Mouse (Mus musculus): ENCODE data around the gene Hdgf. TPM values are rescaled to one million over a fixed set of nuclear protein-coding genes. Genes with fewer than 3 reads are reported as not detected.
A peak's percentile ranks its signal among the peaks of the same experiment; 100 is the strongest.

The Hdgf gene
- total and polyA plus RNA-seq, 3 experiments, result 199 to 468 (median 215) TPM

DNA sequence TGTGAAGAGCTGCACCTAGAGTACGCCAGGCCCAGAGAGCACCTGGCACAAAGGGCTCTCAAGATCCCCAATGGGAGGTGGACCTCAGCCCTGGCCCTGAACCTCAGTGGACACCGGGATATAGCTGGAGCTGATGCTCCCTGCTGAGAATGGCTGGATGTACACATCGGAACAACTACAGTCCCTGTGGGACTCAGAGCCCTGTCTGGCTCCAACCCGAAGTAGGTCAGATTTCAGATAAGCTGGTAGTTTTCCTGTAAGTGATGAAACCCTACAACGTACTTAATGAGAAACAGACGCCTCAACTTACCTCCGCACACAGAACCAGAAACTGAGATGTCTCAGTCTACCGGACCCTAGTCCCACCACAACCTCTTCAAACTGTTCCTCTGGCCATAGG lies 48.5 kb upstream of the Hdgf start:
- DNase-seq (ENCODE audit: extremely low read depth), result no peak
- no peaks in the 10 kb centered on the region for H3K9me3 ChIP-seq (replicated peaks; ENCODE audit: low read length)
- no peak overlapping the region for H3K27ac ChIP-seq (ENCODE audit: insufficient read depth, low read depth)
- in situ Hi-C loops (cut with MboI; ENCODE audit: low pct_ligation_motif_present, low pct_unique_long_range_greater_than_20kb, low sequenced_read_pairs), result loop anchor here (5.0 kb wide), 1 partner anchor 40 kb away; no protein-coding TSS in a partner anchor
- H3K27me3 ChIP-seq (replicated peaks), result no peaks in the 10 kb centered on the region
- H3K9ac ChIP-seq (ENCODE audit: insufficient read depth, low read depth), result no peak overlapping the region
- H3K4me2 ChIP-seq (ENCODE audit: insufficient read depth, low read depth, poor library complexity, severe bottlenecking), result no peak overlapping the region
- H3K4me3 ChIP-seq (replicated peaks in 1 of 3; ENCODE audit: low read depth in 2 of 3, low read length in 2 of 3, poor library complexity in 1 of 3), result no peak overlapping the region
- H3K4me1 ChIP-seq (ENCODE audit: control insufficient read depth in 1 of 2, insufficient read depth in 2 of 2), result peaks cover 0 to 4% of the 10 kb centered on the region in 2 experiments; a peak in 1 of 4 replicates
- H3K79me2 ChIP-seq (replicated peaks; ENCODE audit: control insufficient read depth, extremely low read depth, insufficient read depth, poor library complexity, severe bottlenecking), result no peaks in the 10 kb centered on the region
- dilution Hi-C loops (cut with MboI; ENCODE audit: extremely low pct_ligation_motif_present, extremely low pct_unique_long_range_greater_than_20kb, low sequenced_read_pairs), result no loop called here
- TF ChIP-seq E2F4 (IDR thresholded peaks at IDR 0.05; ENCODE audit: insufficient replicate concordance, low read depth, low read length), result no peak
- no peak for TF ChIP-seq ETS1 (conservative IDR thresholded peaks at IDR 0.05; ENCODE audit: low read depth, low read length)
- no peak for TF ChIP-seq BHLHE40 (IDR thresholded peaks at IDR 0.05; ENCODE audit: low read depth, low read length)
- TF ChIP-seq IRF4 (IDR thresholded peaks at IDR 0.05; ENCODE audit: low read depth, low read length), result no peak
- TF ChIP-seq JUND (conservative IDR thresholded peaks at IDR 0.05; ENCODE audit: low read depth, low read length), result no peak
- no peak for TF ChIP-seq UBTF (IDR thresholded peaks at IDR 0.05; ENCODE audit: low read depth, low read length)
- TF ChIP-seq MAZ (IDR thresholded peaks at IDR 0.05; ENCODE audit: low read depth, low read length), result no peak
- TF ChIP-seq CHD2 (IDR thresholded peaks at IDR 0.05; ENCODE audit: low read length), result no peak
- TF ChIP-seq RCOR1 (conservative IDR thresholded peaks at IDR 0.05; ENCODE audit: low read depth, low read length), result no peak
- TF ChIP-seq ZKSCAN1 (IDR thresholded peaks at IDR 0.05; ENCODE audit: borderline replicate concordance, low read depth, low read length), result no peak
- no peak for TF ChIP-seq PAX5 (IDR thresholded peaks at IDR 0.05; ENCODE audit: low read length)
- TF ChIP-seq SIN3A (IDR thresholded peaks at IDR 0.05; ENCODE audit: low read length), result no peak
- TF ChIP-seq GABPA (IDR thresholded peaks at IDR 0.05; ENCODE audit: insufficient replicate concordance, low read depth, low read length), result no peak
- TF ChIP-seq RAD21 (IDR thresholded peaks at IDR 0.05; ENCODE audit: low read depth, low read length), result no peak
- TF ChIP-seq JUN (IDR thresholded peaks at IDR 0.05; ENCODE audit: insufficient read depth, low read depth, low read length), result no peak
- TF ChIP-seq ZNF384 (IDR thresholded peaks at IDR 0.05; ENCODE audit: low read depth, low read length), result no peak
- TF ChIP-seq CHD1 (IDR thresholded peaks at IDR 0.05; ENCODE audit: low read depth, low read length), result no peak
- TF ChIP-seq MYC (IDR thresholded peaks at IDR 0.05; ENCODE audit: low read depth, low read length), result no peak
- TF ChIP-seq POLR2AphosphoS2 (IDR thresholded peaks at IDR 0.05; ENCODE audit: low read depth, low read length), result no peak
- TF ChIP-seq USF1 (IDR thresholded peaks at IDR 0.05; ENCODE audit: low read depth, low read length), result no peak
- peaks cover 68 to 97% of the 10 kb centered on the region in 2 experiments for H3K36me3 ChIP-seq (replicated peaks in 1 of 2; ENCODE audit: control insufficient read depth in 1 of 2, insufficient read depth in 1 of 2, low read length in 1 of 2)

DNA sequence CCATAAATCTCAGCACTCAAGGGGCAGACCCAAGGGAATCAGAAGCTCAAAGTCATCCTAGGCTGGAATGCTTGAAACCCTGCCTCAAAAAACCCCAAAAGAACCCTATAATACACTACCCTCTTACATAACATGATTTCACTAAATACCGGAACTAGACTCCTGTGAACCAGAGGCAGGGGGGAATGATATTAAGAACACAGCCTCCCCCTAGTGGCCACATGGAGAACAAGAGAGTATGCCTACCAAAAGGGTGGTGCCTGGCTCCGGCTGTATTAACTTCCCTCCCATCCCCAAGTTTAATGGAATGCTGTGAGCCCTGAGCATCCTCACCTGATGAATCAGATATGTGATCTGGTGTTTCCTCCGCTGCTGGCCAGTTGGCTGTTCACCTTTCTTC lies 46.3 kb upstream of the Hdgf start:
- Histone ChIP-seq H3K27me3 (replicated peaks) (no peaks in the 10 kb centered on the region), H3K4me3 (replicated peaks in 1 of 3; ENCODE audit: low read depth in 2 of 3, low read length in 2 of 3, poor library complexity in 1 of 3) (no peak overlapping the region), H3K4me2 (ENCODE audit: insufficient read depth, low read depth, poor library complexity, severe bottlenecking) (no peak overlapping the region), H3K9ac (ENCODE audit: insufficient read depth, low read depth) (no peak overlapping the region), H3K79me2 (replicated peaks; ENCODE audit: control insufficient read depth, extremely low read depth, insufficient read depth, poor library complexity, severe bottlenecking) (no peaks in the 10 kb centered on the region; the same call in 1 of the 2 replicates), H3K27ac (ENCODE audit: insufficient read depth, low read depth) (no peak overlapping the region), H3K9me3 (replicated peaks; ENCODE audit: low read length) (no peaks in the 10 kb centered on the region), H3K36me3 (replicated peaks in 1 of 2; ENCODE audit: control insufficient read depth in 1 of 2, insufficient read depth in 1 of 2, low read length in 1 of 2) (peaks cover 58 to 91% of the 10 kb centered on the region in 2 experiments), H3K4me1 (ENCODE audit: control insufficient read depth in 1 of 2, insufficient read depth in 2 of 2) (peaks cover 0 to 18% of the 10 kb centered on the region in 2 experiments; a peak in 2 of 4 replicates)
- peak; percentile 78 for DNase-seq (ENCODE audit: extremely low read depth)
- in situ Hi-C loops (cut with MboI; ENCODE audit: low pct_ligation_motif_present, low pct_unique_long_range_greater_than_20kb, low sequenced_read_pairs), result loop anchor here (5.0 kb wide), 1 partner anchor 43 kb away; no protein-coding TSS in a partner anchor
- dilution Hi-C loops (cut with MboI; ENCODE audit: extremely low pct_ligation_motif_present, extremely low pct_unique_long_range_greater_than_20kb, low sequenced_read_pairs), result no loop called here
- TF ChIP-seq KAT2A (IDR thresholded peaks at IDR 0.05; ENCODE audit: insufficient replicate concordance, low read length), result no peak
- TF ChIP-seq MAZ (IDR thresholded peaks at IDR 0.05; ENCODE audit: low read depth, low read length), result peak; percentile 58; the same call in 1 of the 2 replicates
- TF ChIP-seq ETS1 (conservative IDR thresholded peaks at IDR 0.05; ENCODE audit: low read depth, low read length), result no peak
- no peak for TF ChIP-seq ZNF384 (IDR thresholded peaks at IDR 0.05; ENCODE audit: low read depth, low read length)
- TF ChIP-seq ZMIZ1 (IDR thresholded peaks at IDR 0.05; ENCODE audit: low read depth, low read length), result no peak
- no peak for TF ChIP-seq RCOR1 (conservative IDR thresholded peaks at IDR 0.05; ENCODE audit: low read depth, low read length)
- TF ChIP-seq JUN (IDR thresholded peaks at IDR 0.05; ENCODE audit: insufficient read depth, low read depth, low read length), result no peak
- no peak for TF ChIP-seq NRF1 (IDR thresholded peaks at IDR 0.05; ENCODE audit: low read depth, low read length)
- no peak for TF ChIP-seq TCF12 (IDR thresholded peaks at IDR 0.05; ENCODE audit: low read depth, low read length)
- TF ChIP-seq TBP (conservative IDR thresholded peaks at IDR 0.05; ENCODE audit: low read depth, low read length), result no peak
- no peak for TF ChIP-seq UBTF (IDR thresholded peaks at IDR 0.05; ENCODE audit: low read depth, low read length)
- TF ChIP-seq NELFE (IDR thresholded peaks at IDR 0.05; ENCODE audit: low read depth, low read length), result peak; percentile 49; the same call in 1 of the 2 replicates
- no peak for TF ChIP-seq MXI1 (IDR thresholded peaks at IDR 0.05; ENCODE audit: low read depth, low read length)
- peak; percentile 55; the same call in 1 of the 2 replicates for TF ChIP-seq SIN3A (IDR thresholded peaks at IDR 0.05; ENCODE audit: low read length)
- TF ChIP-seq USF2 (conservative IDR thresholded peaks at IDR 0.05; ENCODE audit: low read depth, low read length), result no peak
- 0 out of 2 replicates have a peak, but pooled peaks have one; percentile 29 for TF ChIP-seq MAX (IDR thresholded peaks at IDR 0.05; ENCODE audit: low read length)
- peak; percentile 85 for TF ChIP-seq SMC3 (IDR thresholded peaks at IDR 0.05; ENCODE audit: low read depth, low read length)
- TF ChIP-seq EP300 (IDR thresholded peaks at IDR 0.05; ENCODE audit: low read length), result no peak
- no peak for TF ChIP-seq POLR2A (IDR thresholded peaks at IDR 0.05; ENCODE audit: low read depth, low read length)
- no peak for TF ChIP-seq POLR2AphosphoS2 (IDR thresholded peaks at IDR 0.05; ENCODE audit: low read depth, low read length)

Measured in CH12.LX (cell line).